Mouse (Mus musculus) stomach, embryonic 15.5 days (tissue): ENCODE results near the gene Zbtb1. TPM values are rescaled to one million over a fixed set of nuclear protein-coding genes. Genes with fewer than 3 reads are reported as not detected.

Source experiments
- ATAC-seq: fragments of 200-750 bp; cut with Nextera tagmentation; 2 replicates; pipeline ENCODE4 v1.8.0; 2017; ENCODE audit warnings: low read depth, moderate number of reproducible peaks, moderate TSS enrichment; ENCODE audit not compliant: insufficient read depth, low FRiP score
- H3K27ac ChIP-seq: fragments of 300-500 bp; sonication (generic); 2 replicates; pipeline ENCODE4 v1.5.1; 2015; ENCODE audit warnings: mild to moderate bottlenecking, inconsistent platforms
- H3K27me3 ChIP-seq: fragments of 300-500 bp; sonication (generic); replicated peaks from 2 replicates; pipeline ENCODE4 v1.6.1; 2015; ENCODE audit warnings: inconsistent platforms
- H3K36me3 ChIP-seq: fragments of 300-500 bp; sonication (generic); 2 replicates; pipeline ENCODE4 v1.6.1; 2015; ENCODE audit warnings: inconsistent platforms
- H3K4me1 ChIP-seq: fragments of 300-500 bp; sonication (generic); 2 replicates; pipeline ENCODE4 v1.6.1; 2015; ENCODE audit warnings: inconsistent platforms
- H3K4me2 ChIP-seq: fragments of 300-500 bp; sonication (generic); 2 replicates; pipeline ENCODE4 v1.6.1; 2015; ENCODE audit warnings: mild to moderate bottlenecking, inconsistent platforms
- H3K4me3 ChIP-seq: fragments of 300-500 bp; sonication (generic); replicated peaks from 2 replicates; pipeline ENCODE4 v1.5.1; 2015; ENCODE audit warnings: inconsistent platforms
- H3K9ac ChIP-seq: fragments of 300-500 bp; sonication (generic); 2 replicates; pipeline ENCODE4 v1.6.1; 2015; ENCODE audit warnings: inconsistent platforms
- H3K9me3 ChIP-seq: fragments of 300-500 bp; sonication (generic); 2 replicates; pipeline ENCODE4 v1.6.1; 2016; ENCODE audit warnings: inconsistent platforms
- WGBS: fragments of 180-500 bp; shearing (Covaris S2); methylation state at CpG from one replicate; pipeline ENCODE4 v1.1.7; 2015; 5-methylcytosine and 5-hydroxymethylcytosine counted together
- polyA plus RNA-seq: library from polyadenylated mRNA; unstranded; fragments of >200 nt; fragmentation: Nextera tagmentation; extraction: Ambion mirVana; gene quantifications from 2 replicates; pipeline ENCODE4 v1.2.1, GENCODE M21; 2015

The Zbtb1 gene
- polyA plus RNA-seq, 1 experiment from 2014 or later: 9.5 TPM

- H3K9me3 ChIP-seq: no peaks in the 10 kb centered on the region
- no peak overlapping the region for H3K9ac ChIP-seq
- ATAC-seq: no peak
- no peak overlapping the region for H3K4me2 ChIP-seq
- H3K36me3 ChIP-seq: no peaks in the 10 kb centered on the region
- H3K27me3 ChIP-seq: no peaks in the 10 kb centered on the region
- H3K4me3 ChIP-seq: no peak overlapping the region
- WGBS: 70% methylated on average over 1 of the region's 1 CpGs
- peaks cover 4% of the 10 kb centered on the region; the same call in 1 of the 2 replicates for H3K4me1 ChIP-seq
- H3K27ac ChIP-seq: no peak overlapping the region
Observed at GRCm38 (mm10) chr12:76360868-76361267, 9.2 kb upstream of the Zbtb1 start.

GRCm38 (mm10) chr12:76361405-76362302, 8.4 kb upstream of the Zbtb1 start:
- Histone ChIP-seq H3K27ac (no peak overlapping the region), H3K36me3 (no peaks in the 10 kb centered on the region), H3K4me3 (no peak overlapping the region), H3K4me1 (peaks cover 4% of the 10 kb centered on the region; the same call in 1 of the 2 replicates), H3K27me3 (no peaks in the 10 kb centered on the region), H3K4me2 (no peak overlapping the region), H3K9me3 (no peaks in the 10 kb centered on the region), H3K9ac (no peak overlapping the region)
- no peak for ATAC-seq
- 61% methylated on average over 9 of the region's 9 CpGs for WGBS

DNA sequence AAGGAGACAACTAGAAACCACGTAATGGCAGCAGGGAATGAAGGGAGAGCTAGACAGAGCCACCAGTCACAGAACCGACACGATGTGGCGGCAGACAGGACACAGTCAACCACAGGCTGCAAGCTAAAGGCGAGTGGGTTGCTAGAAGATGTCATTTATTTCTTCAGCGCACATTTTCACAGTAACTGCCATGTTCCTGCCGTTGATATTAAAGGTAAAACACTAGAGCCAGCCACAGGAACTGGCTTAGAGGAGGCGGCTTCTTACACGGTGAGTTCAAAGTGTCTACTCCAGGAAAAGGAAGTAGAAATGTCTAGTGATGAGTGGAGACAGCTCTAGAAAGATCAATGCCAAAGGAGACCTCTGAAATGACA, 7.8 kb upstream of the Zbtb1 start:
- Histone ChIP-seq H3K4me1 (peaks cover 6% of the 10 kb centered on the region), H3K4me3 (no peak overlapping the region), H3K36me3 (no peaks in the 10 kb centered on the region), H3K9me3 (no peaks in the 10 kb centered on the region), H3K4me2 (no peak overlapping the region), H3K9ac (no peak overlapping the region), H3K27me3 (no peaks in the 10 kb centered on the region), H3K27ac (no peak overlapping the region)
- no peak for ATAC-seq
- WGBS: 78% methylated on average over 9 of the region's 9 CpGs

GRCm38 (mm10) chr12:76366276-76366675, 3.8 kb upstream of the Zbtb1 start:
- Histone ChIP-seq H3K36me3 (no peaks in the 10 kb centered on the region), H3K27me3 (no peaks in the 10 kb centered on the region), H3K9ac (no peak overlapping the region), H3K27ac (no peak overlapping the region), H3K4me3 (no peak overlapping the region), H3K4me2 (no peak overlapping the region), H3K4me1 (peaks cover 21% of the 10 kb centered on the region), H3K9me3 (no peaks in the 10 kb centered on the region)
- ATAC-seq: no peak
- 73% methylated on average over 3 of the region's 3 CpGs for WGBS

DNA sequence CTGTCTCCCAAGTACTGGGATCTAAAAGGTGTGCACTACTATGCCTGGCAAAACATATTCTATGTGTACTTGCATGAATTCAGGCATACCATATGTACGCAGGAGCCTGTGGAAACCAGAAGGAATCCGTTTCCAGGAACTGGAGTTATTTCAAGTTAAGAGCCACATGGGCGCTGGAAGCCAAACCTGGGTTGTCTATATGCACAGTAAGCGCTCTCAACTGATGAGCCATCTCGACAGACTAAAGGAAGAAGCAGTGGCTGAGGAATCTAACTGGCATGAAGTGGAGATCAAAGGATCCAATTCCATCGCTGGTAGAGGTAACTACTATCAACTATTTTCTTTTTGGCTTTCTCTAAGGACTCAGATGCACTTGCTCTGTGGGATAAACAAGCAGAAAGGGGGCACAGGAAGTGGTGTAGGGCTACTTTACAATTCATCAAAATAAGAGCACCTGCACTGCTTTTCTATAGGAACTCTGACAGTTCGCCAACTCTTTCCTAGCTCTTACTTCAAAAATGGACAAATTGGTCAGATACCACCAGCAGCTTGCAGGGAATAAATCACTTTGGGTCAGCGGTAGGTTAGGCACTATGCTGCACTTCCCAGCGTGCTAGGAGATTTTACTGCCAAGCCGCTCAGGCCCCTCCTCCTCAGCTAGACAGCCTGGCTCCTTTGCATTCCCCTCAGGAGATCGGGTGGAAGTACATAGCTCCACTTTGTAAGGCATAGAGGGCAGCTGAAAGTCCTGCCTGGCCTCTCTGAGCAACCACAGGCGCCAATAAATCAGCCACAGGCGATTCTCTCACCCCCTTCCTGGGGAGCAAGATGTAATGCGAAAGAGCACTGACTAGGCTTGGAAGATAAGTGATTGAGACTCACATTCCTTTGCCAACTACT, 2.7 kb upstream of the Zbtb1 start:
- H3K9me3 ChIP-seq: no peaks in the 10 kb centered on the region
- H3K9ac ChIP-seq: no peak overlapping the region
- 21% methylated on average over 14 of the region's 14 CpGs for WGBS
- H3K36me3 ChIP-seq: no peaks in the 10 kb centered on the region
- H3K27me3 ChIP-seq: no peaks in the 10 kb centered on the region
- ATAC-seq: no peak
- peaks cover 27% of the 10 kb centered on the region for H3K4me1 ChIP-seq
- H3K27ac ChIP-seq: no peak overlapping the region
- peak overlapping the region; percentile 85 for H3K4me2 ChIP-seq
- H3K4me3 ChIP-seq: peak overlapping the region; percentile 87

GRCm38 (mm10) chr12:76368201-76368789, 1.8 kb upstream of the Zbtb1 start:
- Histone ChIP-seq H3K4me3 (peak overlapping the region; percentile 87), H3K4me2 (peak overlapping the region; percentile 85), H3K9me3 (no peaks in the 10 kb centered on the region), H3K27ac (peak overlapping the region; percentile 100), H3K9ac (peak overlapping the region; percentile 99; the same call in 1 of the 2 replicates), H3K36me3 (no peaks in the 10 kb centered on the region), H3K27me3 (no peaks in the 10 kb centered on the region), H3K4me1 (peaks cover 35% of the 10 kb centered on the region)
- 12% methylated on average over 9 of the region's 9 CpGs for WGBS
- ATAC-seq: no peak

DNA sequence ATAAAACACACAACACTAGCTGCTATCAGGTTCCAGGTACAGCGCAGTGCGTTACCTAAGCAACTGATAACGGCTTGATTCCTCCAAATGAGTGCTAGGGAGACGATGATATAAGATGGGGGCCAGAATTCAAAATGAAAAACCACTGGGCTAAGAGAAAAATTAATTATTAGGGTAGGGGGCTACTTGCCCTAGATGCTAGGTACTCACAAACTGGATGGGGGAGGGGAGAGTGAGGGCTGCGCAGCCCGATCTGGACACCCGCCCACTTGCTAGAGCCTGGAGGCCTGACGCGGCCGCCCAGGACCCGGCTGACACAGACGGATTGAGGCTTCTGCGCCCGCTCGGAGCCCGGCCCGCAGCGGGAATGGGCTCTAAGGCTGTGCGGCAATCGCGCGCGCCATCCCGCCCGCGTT, 1.3 kb upstream of the Zbtb1 start:
- Histone ChIP-seq H3K27ac (peak overlapping the region; percentile 100), H3K9me3 (no peaks in the 10 kb centered on the region), H3K4me2 (peak overlapping the region; percentile 85), H3K4me1 (peaks cover 35% of the 10 kb centered on the region), H3K36me3 (no peaks in the 10 kb centered on the region), H3K27me3 (no peaks in the 10 kb centered on the region), H3K4me3 (peak overlapping the region; percentile 87), H3K9ac (peak overlapping the region; percentile 99)
- under 1% methylated on average over 26 of the region's 26 CpGs for whole genome bisulfite sequencing
- peak; percentile 12 for ATAC-seq

DNA sequence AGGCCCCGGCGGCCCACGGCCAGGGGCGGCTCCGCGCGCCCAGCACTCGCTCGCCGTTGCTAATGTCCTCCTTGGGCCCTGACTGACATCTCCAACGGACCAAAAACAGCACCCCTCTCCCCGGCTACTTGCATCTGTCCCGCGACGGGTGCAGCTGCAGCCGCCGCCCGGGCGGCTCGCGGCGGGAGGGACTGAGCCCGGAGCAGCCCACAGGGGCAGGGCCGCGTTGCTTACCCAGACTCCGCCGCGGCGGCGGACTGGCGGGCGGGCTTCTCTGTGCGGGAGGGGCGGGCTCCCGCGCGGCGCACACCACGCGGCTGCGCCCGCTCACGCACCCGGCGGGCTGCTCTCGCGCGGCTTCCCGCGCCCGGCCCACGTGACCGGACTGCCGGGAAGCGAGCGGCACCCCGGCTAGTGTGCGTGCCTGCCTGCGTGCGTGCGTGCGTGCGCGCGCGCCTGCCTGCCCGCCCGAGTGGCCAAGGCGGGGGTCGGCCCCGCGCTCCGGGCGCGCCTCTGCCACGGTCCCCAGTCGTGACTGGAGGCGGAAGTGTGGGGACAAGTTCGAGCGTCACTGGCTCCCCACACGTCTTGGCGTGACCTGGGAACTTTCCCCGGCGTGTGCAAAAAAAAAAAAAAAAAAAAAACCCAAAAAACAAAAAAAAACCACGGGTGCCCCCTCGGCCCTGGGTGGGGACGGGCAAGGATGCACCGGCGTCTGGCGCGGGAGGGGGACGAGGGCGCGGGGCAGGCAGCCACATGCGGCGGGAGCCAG, 674 bp upstream of the Zbtb1 start, which contains the start of gene Zbtb25:
TSS of gene Zbtb25 (minus strand) at position 397 of the 772 bp plus-strand sequence.
- peak within 1 kb of the TSS; percentile 87 for H3K4me3 ChIP-seq
- under 1% methylated on average over 91 of the region's 96 CpGs for WGBS
- H3K36me3 ChIP-seq: no peaks in the 10 kb centered on the region
- peak; percentile 79 for ATAC-seq
- H3K27ac ChIP-seq: peak within 1 kb of the TSS; percentile 100
- H3K4me2 ChIP-seq: peak within 1 kb of the TSS; percentile 85
- H3K9ac ChIP-seq: peak within 1 kb of the TSS; percentile 99
- peaks cover 38% of the 10 kb centered on the region for H3K4me1 ChIP-seq
- H3K27me3 ChIP-seq: no peaks in the 10 kb centered on the region
- no peaks in the 10 kb centered on the region for H3K9me3 ChIP-seq

DNA sequence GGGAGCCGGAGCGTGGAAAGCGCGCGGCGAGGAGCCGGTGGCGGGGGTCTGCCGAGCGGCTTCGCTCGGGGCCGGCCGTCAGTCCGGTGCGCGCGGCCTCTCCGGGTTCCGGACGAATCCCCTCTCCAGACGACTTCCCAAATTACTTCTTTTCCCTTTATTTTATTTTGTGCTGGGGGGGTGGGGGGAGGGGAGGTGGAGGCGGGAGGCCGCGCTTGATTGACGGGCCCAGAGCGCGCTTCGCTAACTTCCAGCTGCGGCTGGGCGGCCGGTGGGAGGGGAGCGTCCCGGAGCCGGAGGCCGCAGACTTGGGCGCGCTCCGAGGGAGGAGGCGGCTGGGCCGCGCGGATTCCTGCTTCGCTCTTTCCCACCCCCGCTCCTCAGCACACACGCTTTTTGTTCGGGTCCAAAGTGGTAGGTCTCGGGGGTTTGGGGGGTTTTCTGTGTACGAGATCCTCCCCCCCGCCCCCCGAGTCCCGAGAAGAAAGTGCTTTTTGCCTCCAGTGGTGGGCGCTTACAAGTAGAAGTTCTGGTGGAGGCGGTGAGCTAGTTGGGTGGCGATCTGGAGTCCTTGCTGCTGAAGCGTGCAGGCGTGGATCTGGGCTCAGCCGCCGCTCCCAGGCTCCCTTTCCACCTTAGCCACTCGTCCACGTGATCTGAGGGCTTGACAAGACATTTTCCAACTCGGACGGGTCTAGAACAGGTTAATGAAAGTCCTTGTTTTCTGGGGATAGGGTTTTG, 935 bp downstream of the Zbtb1 start:
- Histone ChIP-seq H3K4me3 (peak overlapping the region; percentile 87), H3K9ac (peak overlapping the region; percentile 99), H3K4me2 (peak overlapping the region; percentile 85), H3K9me3 (no peaks in the 10 kb centered on the region), H3K27ac (peak overlapping the region; percentile 100), H3K36me3 (no peaks in the 10 kb centered on the region), H3K4me1 (peaks cover 34% of the 10 kb centered on the region), H3K27me3 (no peaks in the 10 kb centered on the region)
- under 1% methylated on average over 61 of the region's 63 CpGs for WGBS
- ATAC-seq: peak; percentile 66

GRCm38 (mm10) chr12:76372046-76372445, 2.0 kb downstream of the Zbtb1 start:
- H3K27me3 ChIP-seq: no peaks in the 10 kb centered on the region
- no peak for ATAC-seq
- peak overlapping the region; percentile 85 for H3K4me2 ChIP-seq
- H3K4me3 ChIP-seq: peak overlapping the region; percentile 87
- 42% methylated on average over 7 of the region's 7 CpGs for WGBS
- H3K36me3 ChIP-seq: no peaks in the 10 kb centered on the region
- peak overlapping the region; percentile 100; the same call in 1 of the 2 replicates for H3K27ac ChIP-seq
- H3K9ac ChIP-seq: peak overlapping the region; percentile 99; the same call in 1 of the 2 replicates
- peaks cover 35% of the 10 kb centered on the region for H3K4me1 ChIP-seq
- H3K9me3 ChIP-seq: no peaks in the 10 kb centered on the region
